ENCODE assay signal across 28 mouse cellular contexts in the genomic region with DNA sequence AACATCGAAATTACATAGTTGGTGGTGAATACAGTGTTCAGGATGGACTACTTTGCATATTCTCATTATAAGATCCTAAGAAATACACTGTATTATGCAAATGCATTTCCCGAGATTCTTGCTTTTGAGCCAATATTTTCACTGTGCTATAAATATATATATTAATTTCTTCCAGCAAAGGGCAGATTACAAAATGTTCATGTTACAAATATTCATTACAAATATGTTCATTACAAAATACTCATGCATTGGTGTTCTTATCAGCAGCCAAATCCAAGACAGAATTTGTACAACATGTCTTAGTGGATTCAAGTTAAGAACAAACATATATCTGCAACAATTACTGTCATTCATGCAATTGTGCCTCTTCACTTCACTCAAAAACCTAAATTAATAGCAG.
"Had no signal": no experiment of that assay in that cellular context is flagged by ENCODE, and none has a peak within 500 bp of the region (broad histone marks: within the 10 kb centered on the region; RNA-seq: fewer than 3 reads in every experiment).

No protein-coding gene starts in this region.

- H3K4me3 ChIP-seq: embryonic facial prominence, embryonic 10.5 days; embryonic facial prominence, embryonic 12.5 days; embryonic facial prominence, embryonic 13.5 days; embryonic facial prominence, embryonic 15.5 days; erythroblast, embryonic 14.5 days; forebrain, embryonic 10.5 days; forebrain, embryonic 12.5 days; forebrain, embryonic 13.5 days; forebrain, embryonic 15.5 days; gastrocnemius, adult 2 months; heart, adult 2 months had no signal

- H3K36me3 ChIP-seq: embryonic facial prominence, embryonic 10.5 days; embryonic facial prominence, embryonic 12.5 days; embryonic facial prominence, embryonic 13.5 days; embryonic facial prominence, embryonic 15.5 days; forebrain, embryonic 10.5 days; forebrain, embryonic 12.5 days; forebrain, embryonic 15.5 days had no signal

- H3K27me3 ChIP-seq: embryonic facial prominence, embryonic 12.5 days; embryonic facial prominence, embryonic 13.5 days; embryonic facial prominence, embryonic 15.5 days; forebrain, embryonic 12.5 days; forebrain, embryonic 13.5 days; forebrain, embryonic 15.5 days had no signal

- H3K9me3 ChIP-seq: embryonic facial prominence, embryonic 10.5 days; embryonic facial prominence, embryonic 12.5 days; embryonic facial prominence, embryonic 13.5 days; embryonic facial prominence, embryonic 15.5 days; forebrain, embryonic 10.5 days; forebrain, embryonic 12.5 days; forebrain, embryonic 13.5 days; forebrain, embryonic 15.5 days had no signal

- DNase-seq: cerebellum, adult 8-10 months; cerebellum, adult 9-10 months; cerebellum, adult 9-11 months; cerebellum, postnatal 10 days; cerebellum, postnatal 14 days; cerebellum, postnatal 25 days; cerebellum, postnatal 36 days; embryo, embryonic 11 days; forebrain, postnatal 0 days; gastrocnemius, adult 2 months; gastrocnemius, postnatal 10 days; gastrocnemius, postnatal 14 days; gastrocnemius, postnatal 25 days; gastrocnemius, postnatal 36 days; heart, adult 11 months; heart, adult 18-20 months; heart, adult 2 months had no signal

- H3K9ac ChIP-seq: embryonic facial prominence, embryonic 12.5 days; embryonic facial prominence, embryonic 13.5 days; embryonic facial prominence, embryonic 15.5 days; forebrain, embryonic 12.5 days; forebrain, embryonic 13.5 days; forebrain, embryonic 15.5 days; forebrain, postnatal 0 days had no signal

- H3K27ac ChIP-seq: embryonic facial prominence, embryonic 10.5 days; embryonic facial prominence, embryonic 12.5 days; embryonic facial prominence, embryonic 13.5 days; embryonic facial prominence, embryonic 15.5 days; forebrain, embryonic 10.5 days; forebrain, embryonic 12.5 days; forebrain, embryonic 13.5 days; forebrain, embryonic 15.5 days; gastrocnemius, adult 2 months; heart, adult 2 months had no signal

- H3K4me2 ChIP-seq: embryonic facial prominence, embryonic 12.5 days; embryonic facial prominence, embryonic 13.5 days; embryonic facial prominence, embryonic 15.5 days; forebrain, embryonic 12.5 days; forebrain, embryonic 13.5 days; forebrain, embryonic 15.5 days had no signal

- H3K4me1 ChIP-seq: embryonic facial prominence, embryonic 10.5 days; embryonic facial prominence, embryonic 13.5 days; embryonic facial prominence, embryonic 15.5 days; forebrain, embryonic 10.5 days; forebrain, embryonic 12.5 days; forebrain, embryonic 13.5 days; forebrain, embryonic 15.5 days had no signal

- ATAC-seq: forebrain, embryonic 13.5 days; forebrain, embryonic 14.5 days; forebrain, embryonic 15.5 days; forebrain, embryonic 16.5 days; forebrain, postnatal 0 days had no signal
